Mouse (Mus musculus) v-Abl transformed pro-B cells (cell line): ENCODE measurements around the gene Slc2a6.

ENCODE experiments used
- in situ Hi-C, 2 experiments: fragments of 400-800 bp; cut with MboI; formaldehyde crosslinking; loops; one replicate each; pipeline ENCODE4 v1.15.1; 2025; ENCODE audit not compliant: unreplicated experiment in 2 of 2

The Slc2a6 gene

DNA sequence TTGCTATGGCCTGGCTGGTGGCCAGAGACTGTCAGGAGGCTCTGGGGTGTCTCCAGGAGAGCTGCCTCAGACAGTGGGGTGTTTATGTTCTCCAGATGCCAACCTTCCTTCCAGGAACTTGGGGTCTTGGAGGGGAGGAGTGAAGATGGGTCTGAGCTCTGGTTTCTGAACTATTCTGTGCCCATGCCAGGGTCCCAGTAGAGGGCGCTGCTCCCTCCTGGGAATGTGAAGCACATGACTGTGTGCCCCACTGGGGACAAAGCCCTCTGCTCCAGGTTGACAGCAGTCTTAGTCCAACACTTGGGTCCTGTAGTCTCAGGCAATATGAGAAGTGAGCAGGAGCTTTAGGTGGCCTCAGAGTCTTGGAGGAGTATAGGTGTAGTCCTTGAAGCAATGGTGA, 11.5 kb upstream of the Slc2a6 start:
- in situ Hi-C loops = loop anchor here (5.0 to 10.0 kb wide), 4 partner anchors 107 to 444 kb away; partner anchors contain the start of genes Stkld1 (in 1 of the 2) and Surf4 (in 1 of the 2)

DNA sequence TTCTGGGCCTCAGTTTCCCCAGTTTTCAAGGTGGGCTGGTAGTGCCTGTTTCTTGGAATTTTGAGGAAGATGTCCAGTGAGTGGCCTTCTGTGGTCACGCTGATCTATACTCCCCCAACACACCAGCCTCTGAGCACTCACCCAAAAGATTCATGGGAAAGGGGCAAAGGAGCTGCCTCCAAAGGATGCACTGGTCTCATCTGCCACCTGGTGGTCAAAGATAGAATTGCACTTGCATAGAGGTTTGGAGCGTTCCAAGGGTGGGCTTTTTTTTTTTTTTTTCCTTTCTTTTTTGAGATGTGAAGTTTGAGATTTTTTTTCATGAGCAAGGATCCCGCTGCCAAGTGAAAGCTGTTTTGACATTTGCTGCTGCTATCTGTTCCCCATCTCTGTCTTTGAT, 10.8 kb upstream of the Slc2a6 start:
- in situ Hi-C loops = loop anchor here (5.0 to 10.0 kb wide), 4 partner anchors 106 to 444 kb away; partner anchors contain the start of genes Stkld1 (in 1 of the 2) and Surf4 (in 1 of the 2)

DNA sequence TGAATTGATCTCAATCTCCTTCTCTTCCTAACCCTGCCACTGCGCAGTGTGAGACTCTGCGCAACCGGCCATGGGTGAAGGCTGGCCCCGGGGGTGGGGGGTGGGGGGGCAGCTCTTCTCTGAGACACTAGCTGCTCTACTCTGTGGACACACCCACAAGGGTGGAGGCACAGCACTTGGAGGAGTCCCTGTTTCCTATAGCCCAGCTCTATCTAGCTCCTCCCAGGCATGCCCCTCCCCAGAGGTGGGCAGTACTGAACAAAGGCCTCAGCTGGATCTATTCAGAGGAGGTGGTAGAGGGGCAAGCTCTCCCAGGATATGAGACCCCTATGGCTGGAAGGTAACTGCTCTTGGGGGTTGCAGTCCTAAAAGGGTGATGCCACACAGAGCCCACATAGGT, 9.2 kb upstream of the Slc2a6 start:
- in situ Hi-C loops = loop anchor here (5.0 to 10.0 kb wide), 4 partner anchors 105 to 442 kb away; partner anchors contain the start of genes Stkld1 (in 1 of the 2) and Surf4 (in 1 of the 2)

DNA sequence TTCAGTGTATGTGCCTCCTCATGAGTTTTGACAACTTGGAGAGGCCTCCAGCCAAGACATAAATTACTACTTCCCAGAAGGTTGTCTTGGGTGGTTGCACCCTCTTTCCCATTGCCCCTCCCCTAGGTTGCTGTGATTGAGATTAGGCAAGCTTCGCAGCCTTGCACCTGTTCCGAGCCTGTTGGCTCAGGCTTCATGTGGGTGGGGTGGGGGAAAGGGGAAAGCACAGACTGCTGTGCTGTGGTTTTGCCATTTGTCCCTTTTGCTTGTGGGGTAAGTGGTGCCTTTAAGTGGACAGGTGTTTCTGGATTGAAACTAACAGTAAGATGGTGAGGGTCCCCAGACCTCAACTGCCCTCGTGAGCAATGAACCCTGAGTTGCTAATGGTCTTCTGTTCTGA, 8.2 kb upstream of the Slc2a6 start:
- in situ Hi-C loops = loop anchor here (5.0 to 10.0 kb wide), 4 partner anchors 104 to 441 kb away; partner anchors contain the start of genes Stkld1 (in 1 of the 2) and Surf4 (in 1 of the 2)

DNA sequence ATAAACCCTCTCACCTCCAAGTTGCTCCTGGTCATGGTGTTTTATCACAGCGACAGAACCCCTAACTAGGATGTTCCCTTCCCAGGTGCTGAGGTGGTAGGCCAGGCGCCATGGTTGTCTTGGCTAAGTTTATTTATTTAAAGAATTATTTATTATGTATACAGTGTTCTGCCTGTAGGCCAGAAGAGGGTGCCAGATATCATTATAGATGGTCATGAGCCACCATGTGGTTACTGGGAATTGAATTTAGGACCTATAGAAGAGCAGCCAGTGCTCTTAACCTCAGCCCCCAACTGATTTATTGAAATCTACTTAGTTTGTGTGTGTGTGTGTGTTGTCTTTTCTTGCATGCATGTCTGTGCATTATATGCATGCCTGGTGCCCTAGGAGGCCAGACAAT, 4.6 kb upstream of the Slc2a6 start:
- in situ Hi-C loops = loop anchor here in 1 of 2 experiments (5.0 to 10.0 kb wide), 2 partner anchors 100 to 438 kb away; partner anchors contain the start of genes Stkld1 and Surf4

DNA sequence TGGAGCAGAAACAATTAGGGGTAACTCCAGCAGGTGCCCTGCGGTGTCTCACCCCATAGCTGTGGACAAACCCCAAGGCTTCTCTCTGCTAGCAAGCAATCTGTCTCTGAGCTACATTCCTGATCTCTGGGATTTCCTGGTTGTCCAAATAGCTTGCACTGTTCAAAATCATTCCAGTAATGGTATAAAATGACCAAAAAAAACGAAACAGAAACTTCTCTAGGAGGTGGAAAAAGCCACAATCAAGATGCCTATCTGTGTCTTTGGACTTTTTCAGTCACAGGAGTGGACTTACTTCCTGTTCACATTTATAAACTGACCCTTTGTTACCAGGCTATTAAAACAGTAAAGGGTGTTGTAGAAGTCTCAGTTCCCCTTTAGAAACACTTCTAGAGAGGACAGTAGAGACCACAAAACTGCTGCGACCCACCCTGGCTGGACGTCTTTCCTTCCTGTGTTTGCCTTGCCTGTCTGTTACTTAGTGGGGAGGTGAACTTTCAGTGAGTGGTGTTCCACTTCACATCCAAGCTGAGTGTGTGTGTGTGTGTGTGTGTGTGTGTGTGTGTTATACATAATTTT, 728 bp upstream of the Slc2a6 start:
- in situ Hi-C loops = no loop called here

DNA sequence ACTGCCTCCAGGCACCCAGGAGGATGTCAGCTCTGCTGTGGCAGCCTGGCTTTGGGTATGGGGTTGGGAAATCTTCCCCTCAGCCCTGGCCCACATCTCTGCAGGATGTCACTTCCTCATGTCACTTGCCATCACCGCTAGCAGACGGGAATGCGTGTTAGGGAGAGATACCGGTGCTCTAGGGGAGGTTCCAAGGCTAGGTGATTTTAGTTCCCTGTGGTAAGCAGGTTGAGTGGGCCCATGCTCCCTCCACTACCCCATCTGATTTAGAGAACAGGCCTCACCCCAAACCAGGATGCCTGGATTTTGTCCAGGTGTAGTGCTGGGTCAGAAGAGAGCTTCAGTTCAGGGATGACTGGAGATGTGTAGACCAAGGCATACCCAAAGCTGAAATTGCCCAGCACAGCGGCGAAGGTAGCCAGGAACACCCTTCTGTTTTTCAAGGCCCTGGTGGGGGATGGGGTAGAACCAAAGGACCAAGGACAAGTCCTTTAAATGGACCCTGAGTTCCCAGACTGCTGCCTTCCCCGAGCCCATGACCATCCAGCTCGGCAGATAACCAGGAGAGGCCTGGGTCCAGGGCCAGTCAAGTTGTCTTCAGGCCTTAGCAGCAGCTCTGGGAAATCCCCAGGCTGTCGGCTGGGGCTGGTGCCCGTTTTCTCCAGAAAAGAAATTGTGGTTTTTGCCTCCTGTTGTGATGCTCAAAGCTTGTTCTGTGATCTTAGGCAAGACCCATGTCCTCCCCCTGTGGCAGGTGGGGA, 761 bp downstream of the Slc2a6 start:
- in situ Hi-C loops = no loop called here

DNA sequence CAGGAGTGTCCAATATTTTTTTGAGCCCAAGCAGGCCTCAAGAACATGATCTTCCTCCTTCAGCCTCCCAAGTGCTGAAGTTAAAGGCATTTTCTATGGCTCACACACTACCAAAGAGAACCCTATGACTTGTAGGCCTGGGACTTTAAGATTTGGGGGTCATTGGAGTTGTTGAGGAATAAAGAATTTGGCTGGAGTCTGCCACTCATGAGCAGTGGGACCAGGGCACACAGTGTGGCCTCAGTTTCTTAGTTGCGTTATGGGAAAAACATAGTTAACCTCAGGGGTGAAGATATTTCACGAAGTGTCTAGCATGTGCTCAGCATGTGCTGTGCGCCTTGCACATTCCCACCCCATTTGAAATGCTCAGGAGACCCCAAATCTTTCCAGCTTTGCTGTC, 1.5 kb downstream of the Slc2a6 start:
- in situ Hi-C loops = no loop called here

DNA sequence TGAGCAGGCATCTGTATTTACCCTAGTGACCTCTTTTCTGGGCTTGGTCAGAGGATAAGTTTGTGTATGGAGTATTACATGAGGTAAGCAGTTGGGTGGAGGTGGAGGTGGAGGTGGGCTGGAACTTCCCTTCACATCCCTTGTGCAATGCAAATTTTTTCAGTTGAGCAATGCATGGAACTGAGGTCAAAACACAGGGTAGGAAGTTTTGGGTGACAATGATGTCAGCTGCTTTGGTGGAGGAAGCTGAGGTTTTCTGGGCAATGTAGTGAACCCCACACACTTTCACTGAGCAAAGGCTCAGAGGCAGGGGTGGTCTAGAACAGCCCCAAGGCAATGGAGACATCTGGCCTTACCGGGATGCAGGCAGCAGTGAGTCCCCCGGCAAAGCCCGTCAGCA, 2.3 kb downstream of the Slc2a6 start:
- in situ Hi-C loops = no loop called here

DNA sequence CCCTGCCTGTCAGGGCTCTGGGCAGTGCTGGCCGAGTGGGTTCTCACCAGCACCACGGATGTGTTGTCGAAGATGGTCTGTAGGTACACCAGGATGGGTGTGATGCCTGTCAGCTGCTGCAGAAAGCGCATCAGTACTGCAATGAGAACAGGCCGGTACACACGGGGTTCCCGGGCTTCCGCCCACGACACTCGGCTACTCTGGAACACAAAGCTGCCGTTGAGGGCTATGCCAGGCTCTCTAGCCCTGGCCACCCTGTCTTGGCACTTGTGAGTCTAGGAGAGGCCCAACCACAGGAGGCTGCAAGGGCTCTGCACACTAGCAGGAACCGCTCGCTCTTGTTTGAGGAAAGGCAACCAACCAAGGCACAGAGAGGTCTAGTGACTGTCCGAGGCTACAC, 3.7 kb downstream of the Slc2a6 start:
- in situ Hi-C loops = no loop called here

DNA sequence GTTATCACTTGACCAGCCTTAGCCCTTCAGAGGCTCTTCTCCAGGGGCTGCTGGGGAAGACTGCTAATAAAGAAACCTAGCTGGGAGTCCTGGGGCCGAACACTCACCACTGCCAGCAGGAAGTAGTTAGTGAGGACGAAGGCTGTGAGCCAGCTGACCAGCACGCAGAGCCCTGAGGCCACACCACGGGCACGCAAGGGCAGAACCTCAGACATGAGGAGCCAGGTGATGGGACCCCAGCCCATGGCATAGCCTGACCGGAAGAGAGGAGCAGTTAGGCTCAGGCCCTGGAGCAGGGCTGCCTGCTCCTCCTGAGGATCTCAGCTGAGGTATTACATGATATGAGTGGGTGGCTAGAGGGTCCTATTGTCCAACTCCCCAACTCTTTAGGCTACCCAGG, 5.2 kb downstream of the Slc2a6 start:
- in situ Hi-C loops = no loop called here

DNA sequence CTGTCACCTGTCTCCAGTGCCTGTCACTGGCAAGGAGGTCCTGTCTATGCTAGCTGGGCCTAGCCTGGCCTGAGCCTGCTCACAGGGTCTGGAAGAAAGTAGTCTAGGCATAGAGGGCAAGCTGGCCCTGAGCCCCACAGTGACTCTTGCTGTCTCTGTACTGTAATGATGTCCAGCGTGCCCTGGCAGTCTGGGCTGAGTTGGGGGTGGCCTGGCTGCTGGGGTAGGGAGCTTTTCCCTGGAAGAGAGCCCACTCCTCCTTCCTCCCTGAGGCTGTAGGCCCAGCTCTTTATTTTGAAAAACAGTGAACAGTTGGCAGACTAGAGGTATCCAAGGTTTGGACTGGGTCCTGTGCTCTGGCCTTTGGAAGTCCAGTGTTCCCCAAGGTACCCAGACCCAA, 6.7 kb downstream of the Slc2a6 start:
- in situ Hi-C loops = no loop called here

DNA sequence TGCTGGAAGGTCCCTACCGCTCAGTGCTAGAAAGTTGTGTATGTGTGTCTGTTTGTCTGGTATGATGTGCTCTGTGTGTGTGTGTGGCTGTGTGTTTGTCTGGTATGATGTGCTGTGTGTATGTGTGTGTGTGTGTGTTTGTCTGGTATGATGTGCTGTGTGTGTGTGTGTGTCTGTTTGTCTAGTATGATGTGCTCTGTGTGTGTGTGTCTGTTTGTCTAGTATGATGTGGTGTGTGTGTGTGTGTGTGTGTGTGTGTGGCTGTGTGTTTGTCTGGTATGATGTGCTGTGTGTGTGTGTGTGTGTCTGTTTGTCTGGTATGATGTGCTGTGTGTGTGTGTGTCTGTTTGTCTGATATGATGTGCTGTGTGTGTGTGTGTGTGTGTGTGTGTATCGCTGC, 8.3 kb downstream of the Slc2a6 start:
- in situ Hi-C loops = no loop called here

DNA sequence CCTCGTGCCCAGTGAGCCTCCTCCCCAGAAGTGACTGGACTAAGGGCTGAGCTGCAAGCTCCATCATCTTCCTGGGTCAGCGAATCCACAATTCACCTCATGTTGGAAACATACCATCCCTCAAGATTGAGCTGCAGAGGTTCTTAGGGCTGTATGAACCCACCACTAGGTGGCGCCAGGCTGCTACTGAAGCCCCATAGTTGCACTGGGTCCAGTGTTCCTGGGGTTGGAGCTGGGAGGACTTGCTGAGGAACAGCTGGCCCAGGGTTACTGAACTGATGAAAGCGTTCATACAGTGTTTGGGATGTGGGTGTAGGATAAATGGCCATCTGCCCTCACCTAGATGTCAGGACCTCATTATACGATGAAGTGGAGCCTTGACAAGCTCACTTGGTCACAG, 10.0 kb downstream of the Slc2a6 start:
- in situ Hi-C loops = no loop called here

DNA sequence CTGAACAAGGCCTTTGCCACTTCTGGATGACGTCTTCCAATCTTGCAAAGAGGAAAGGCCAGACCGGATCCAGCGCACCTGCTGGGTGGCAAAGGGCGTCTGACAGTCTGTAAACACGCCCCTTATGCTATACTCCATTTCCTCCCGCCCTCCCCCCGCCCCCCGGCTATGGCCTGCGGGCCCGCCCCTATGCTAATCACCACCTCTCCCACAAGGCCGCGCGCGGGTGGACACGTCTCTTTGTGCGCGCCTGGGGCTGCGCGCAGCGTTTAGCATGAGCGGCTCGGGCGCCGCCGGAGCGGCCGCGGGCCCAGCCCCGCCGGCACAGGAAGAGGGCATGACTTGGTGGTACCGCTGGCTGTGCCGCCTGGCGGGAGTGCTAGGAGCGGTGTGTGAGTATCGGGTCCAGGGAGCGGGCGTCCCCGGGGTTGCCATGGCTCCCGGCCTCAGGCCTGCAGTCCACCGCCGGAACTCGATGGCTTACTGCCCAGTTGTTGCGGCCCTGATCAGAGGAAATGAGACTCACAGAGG, 18.0 kb downstream of the Slc2a6 start, which contains the start of gene Cacfd1:
Gene Cacfd1, plus strand, starts transcription at position 213 of the 531 bp plus-strand sequence.
- in situ Hi-C loops = loop anchor here (5.0 kb wide), 2 partner anchors 37 to 77 kb away; partner anchors contain the start of genes Stkld1 (in 2 of the 2), Surf4 (in 2 of the 2) and Adamts13 (in 1 of the 2)

DNA sequence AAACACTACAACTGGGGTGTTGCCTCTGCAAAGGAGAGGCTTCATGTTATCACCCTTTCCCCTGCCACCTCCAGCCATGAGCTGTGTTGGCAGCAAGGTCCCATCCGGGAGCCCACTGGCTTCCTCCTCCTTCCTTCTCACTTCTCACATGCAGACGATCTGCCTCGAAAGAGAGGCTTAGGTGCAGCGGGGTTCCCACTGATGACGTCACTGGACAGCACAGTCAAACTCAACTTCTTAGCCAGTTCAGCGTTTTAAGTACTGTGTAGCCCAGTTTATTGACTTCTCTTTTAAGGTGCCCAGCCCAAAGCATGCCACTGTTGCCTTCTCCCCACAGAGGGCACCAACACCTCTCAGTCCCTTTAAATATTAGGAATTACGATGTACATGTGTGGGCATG, 20.1 kb downstream of the Slc2a6 start:
- in situ Hi-C loops = loop anchor here (5.0 kb wide), 2 partner anchors 35 to 75 kb away; partner anchors contain the start of genes Adamts13 (in 1 of the 2), Stkld1 (in 1 of the 2) and Surf4 (in 1 of the 2)

DNA sequence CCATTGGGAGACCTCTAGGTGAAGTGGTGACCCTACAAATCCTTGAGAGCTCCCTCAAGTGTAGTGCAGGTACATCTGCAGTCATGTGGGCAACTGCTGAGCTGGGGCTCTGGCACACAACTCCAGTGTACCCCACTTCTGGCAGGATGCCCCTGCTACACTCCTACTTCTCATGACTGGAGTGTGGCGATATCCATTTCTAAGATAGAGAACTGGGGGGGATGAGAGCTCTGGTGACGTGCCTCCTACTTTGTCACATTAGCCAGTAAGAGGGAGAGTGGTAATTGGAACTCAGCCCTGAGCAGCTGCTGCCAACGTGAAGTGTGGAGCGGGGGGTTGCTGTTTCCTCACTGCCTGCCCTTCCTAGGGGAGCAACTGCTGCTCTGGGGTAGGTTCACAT, 21.5 kb downstream of the Slc2a6 start:
- in situ Hi-C loops = loop anchor here (5.0 kb wide), 2 partner anchors 34 to 74 kb away; partner anchors contain the start of genes Adamts13 (in 1 of the 2), Stkld1 (in 1 of the 2) and Surf4 (in 1 of the 2)

DNA sequence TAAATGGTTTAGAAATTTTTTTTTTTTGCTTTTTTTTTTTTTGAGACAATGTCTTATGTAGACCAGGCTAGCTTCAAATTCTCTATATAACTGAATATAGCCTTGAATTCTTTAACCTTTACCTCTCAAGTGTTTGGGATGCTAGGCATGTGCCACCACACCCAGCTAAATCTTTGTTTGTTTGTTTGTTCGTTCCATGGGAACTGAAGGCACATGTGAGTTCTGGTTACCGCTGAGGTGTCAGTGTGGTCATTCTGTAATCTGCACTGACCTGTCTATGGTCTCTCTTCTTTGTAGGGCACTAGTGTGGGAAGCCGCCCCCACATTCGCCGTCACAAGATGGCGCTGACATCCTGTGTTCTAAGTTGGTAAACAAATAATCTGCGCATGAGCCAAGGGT, 29.8 kb downstream of the Slc2a6 start:
- in situ Hi-C loops = no loop called here

DNA sequence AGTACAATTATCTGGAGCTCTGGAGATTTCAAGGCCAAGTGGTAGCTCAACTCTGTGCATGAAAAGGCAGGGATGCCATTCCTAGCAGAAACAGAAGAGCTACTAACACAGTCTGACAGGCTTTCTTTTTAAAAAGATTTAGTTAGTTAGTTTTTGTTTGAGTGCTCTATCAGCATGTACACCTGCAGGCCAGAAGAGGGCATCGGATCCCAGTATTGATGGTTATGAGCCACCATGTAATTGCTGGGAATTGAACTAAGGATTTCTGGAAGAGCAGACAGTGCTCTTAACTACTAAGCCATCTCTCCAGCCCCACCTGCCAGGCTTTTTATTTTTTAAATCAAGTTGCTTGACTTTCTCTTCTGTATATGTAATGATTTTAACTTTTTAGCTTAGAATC, 30.3 kb downstream of the Slc2a6 start:
- in situ Hi-C loops = no loop called here

DNA sequence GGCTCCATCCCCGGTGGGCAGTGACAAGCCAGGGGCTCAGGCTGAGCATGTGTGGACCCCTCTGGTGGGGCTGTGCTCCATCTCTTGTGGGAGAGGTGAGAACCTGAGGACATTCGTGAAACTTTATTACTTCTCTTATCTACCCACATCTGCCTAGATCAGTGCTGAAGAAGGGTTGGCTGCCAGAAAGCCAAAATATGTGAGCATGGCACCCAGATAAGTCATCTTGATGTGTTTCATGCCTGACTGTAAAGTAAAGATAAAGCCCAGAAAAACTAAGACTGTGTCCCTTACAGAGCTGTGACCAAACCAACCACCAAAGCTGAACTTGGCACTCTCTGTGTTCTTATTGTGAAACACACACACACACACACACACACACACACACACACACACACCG, 33.9 kb downstream of the Slc2a6 start:
- in situ Hi-C loops = no loop called here

DNA sequence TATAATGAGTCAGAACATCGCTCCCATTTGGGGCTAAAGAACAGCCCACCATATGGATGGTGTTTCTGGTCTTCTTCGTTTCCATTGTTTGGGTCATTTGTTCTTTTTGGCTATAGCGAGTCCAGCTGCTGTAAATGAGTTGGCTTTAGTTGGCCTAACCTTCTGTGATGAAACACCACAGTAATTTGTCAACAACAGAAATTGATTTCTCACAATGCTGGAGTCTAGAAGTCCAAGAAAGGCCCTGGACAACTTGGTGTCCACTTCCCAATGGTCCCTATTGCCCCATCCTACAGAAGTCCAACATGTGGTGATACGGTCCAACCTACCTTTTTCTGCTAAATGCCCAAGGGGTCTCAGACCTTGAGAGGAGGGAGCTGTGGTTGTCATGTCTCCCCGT, 43.2 kb downstream of the Slc2a6 start:
- in situ Hi-C loops = no loop called here
